Mouse (Mus musculus) forebrain, embryonic 16.5 days (tissue): ENCODE measurements at regions not wholly inside any gene's neighbourhood (a gene's known extent, or its start where the extent isn't known, plus 50 kb on each side); places are given as distances from the start of the nearest gene placed in this dataset.
A peak's percentile ranks its signal among the peaks of the same experiment; 100 is the strongest.

Source experiments
- ATAC-seq: fragments of 200-750 bp; cut with Nextera tagmentation; 2 replicates; pipeline ENCODE4 v1.8.0; 2017; ENCODE audit warnings: mild to moderate bottlenecking, moderate library complexity
- H3K27ac ChIP-seq: fragments of 300-500 bp; sonication (generic); 2 replicates; pipeline ENCODE4 v1.5.1; 2014; ENCODE audit warnings: low read length, control low read depth
- H3K27me3 ChIP-seq: fragments of 300-500 bp; sonication (generic); replicated peaks from 2 replicates; pipeline ENCODE4 v1.6.1; 2014; ENCODE audit warnings: low read length; ENCODE audit not compliant: control insufficient read depth, insufficient read depth
- H3K36me3 ChIP-seq: fragments of 300-500 bp; sonication (generic); 2 replicates; pipeline ENCODE4 v1.6.1; 2014; ENCODE audit not compliant: control insufficient read depth, insufficient read depth
- H3K4me1 ChIP-seq: fragments of 300-500 bp; sonication (generic); replicated peaks from 2 replicates; pipeline ENCODE4 v1.6.1; 2014; ENCODE audit warnings: low read length; ENCODE audit not compliant: control insufficient read depth, insufficient read depth
- H3K4me2 ChIP-seq: fragments of 300-500 bp; sonication (generic); 2 replicates; pipeline ENCODE4 v1.6.1; 2014; ENCODE audit warnings: mild to moderate bottlenecking, low read length, control low read depth
- H3K4me3 ChIP-seq: fragments of 300-500 bp; sonication (generic); replicated peaks from 2 replicates; pipeline ENCODE4 v1.5.1; 2014; ENCODE audit warnings: mild to moderate bottlenecking, low read length, control low read depth
- H3K9ac ChIP-seq: fragments of 300-500 bp; sonication (generic); replicated peaks from 2 replicates; pipeline ENCODE4 v1.6.1; 2014; ENCODE audit warnings: low read depth, low read length, control low read depth
- H3K9me3 ChIP-seq: fragments of 300-500 bp; sonication (generic); 2 replicates; pipeline ENCODE4 v1.6.1; 2016; ENCODE audit warnings: low read length; ENCODE audit not compliant: control insufficient read depth
- WGBS: fragments of 180-500 bp; shearing (Covaris S2); extraction: QIAGEN DNeasy Blood & Tissue Kit; methylation state at CpG from one replicate; pipeline ENCODE4 v1.1.7; 2014; 5-methylcytosine and 5-hydroxymethylcytosine counted together

- ATAC-seq: no peak
- Histone ChIP-seq H3K36me3 (no peaks in the 10 kb centered on the region), H3K27me3 (no peaks in the 10 kb centered on the region), H3K9me3 (no peaks in the 10 kb centered on the region), H3K4me1 (no peaks in the 10 kb centered on the region), H3K27ac (no peak overlapping the region), H3K4me3 (no peak overlapping the region), H3K4me2 (no peak overlapping the region), H3K9ac (no peak overlapping the region)
- 78% methylated on average over 3 of the region's 3 CpGs for WGBS
These were observed 98.9 kb upstream of the Syt10 start for GRCm38 (mm10) chr15:89940591-89940990.

GRCm38 (mm10) chr15:89932370-89932769 lies 90.7 kb upstream of the Syt10 start:
- Histone ChIP-seq H3K4me3 (no peak overlapping the region), H3K36me3 (no peaks in the 10 kb centered on the region), H3K27ac (no peak overlapping the region), H3K9ac (no peak overlapping the region), H3K4me2 (no peak overlapping the region), H3K9me3 (no peaks in the 10 kb centered on the region), H3K27me3 (no peaks in the 10 kb centered on the region), H3K4me1 (no peaks in the 10 kb centered on the region)
- no peak for ATAC-seq
- 88% methylated on average over 3 of the region's 3 CpGs for WGBS

GRCm38 (mm10) chr15:89915587-89915986 lies 73.9 kb upstream of the Syt10 start:
- peak; percentile 62; the same call in 1 of the 2 replicates for ATAC-seq
- 73% methylated on average over 12 of the region's 12 CpGs for WGBS
- Histone ChIP-seq H3K9me3 (no peaks in the 10 kb centered on the region), H3K27me3 (no peaks in the 10 kb centered on the region), H3K27ac (no peak overlapping the region), H3K36me3 (no peaks in the 10 kb centered on the region), H3K4me1 (no peaks in the 10 kb centered on the region), H3K4me3 (no peak overlapping the region), H3K4me2 (no peak overlapping the region), H3K9ac (no peak overlapping the region)

GRCm38 (mm10) chr15:89903057-89903456 lies 61.4 kb upstream of the Syt10 start:
- Histone ChIP-seq H3K4me1 (0 out of 2 replicates have a peak, but pooled peaks cover 4% of the 10 kb centered on the region), H3K9me3 (no peaks in the 10 kb centered on the region), H3K9ac (no peak overlapping the region), H3K36me3 (no peaks in the 10 kb centered on the region), H3K27me3 (no peaks in the 10 kb centered on the region), H3K27ac (no peak overlapping the region), H3K4me3 (no peak overlapping the region), H3K4me2 (no peak overlapping the region)
- ATAC-seq: peak; percentile 52
- 20% methylated on average over 1 of the region's 1 CpGs for WGBS

- WGBS: 78% methylated on average over 3 of the region's 3 CpGs
- no peak for ATAC-seq
These were observed 52.0 kb upstream of the Syt10 start for GRCm38 (mm10) chr15:89893668-89894067.

More at GRCm38 (mm10) chr15:89893668-89894067, 52.0 kb upstream of the Syt10 start:
- Histone ChIP-seq H3K4me2 (no peak overlapping the region), H3K4me3 (no peak overlapping the region), H3K9me3 (no peaks in the 10 kb centered on the region), H3K36me3 (no peaks in the 10 kb centered on the region), H3K27me3 (no peaks in the 10 kb centered on the region), H3K4me1 (no peaks in the 10 kb centered on the region), H3K27ac (no peak overlapping the region), H3K9ac (no peak overlapping the region)
